Mouse (Mus musculus): ENCODE results near the gene Cox18. TPM values are rescaled to one million over a fixed set of nuclear protein-coding genes. Genes with fewer than 3 reads are reported as not detected.
A peak's percentile ranks its signal among the peaks of the same experiment; 100 is the strongest.
"Not testable (repeated sequence)": the region's sequence is repeated elsewhere in the genome, so short reads cannot be mapped to it uniquely, and the experiment has no call there.

Gene Cox18
- polyA plus RNA-seq (2015; fragmentation: Nextera tagmentation; extraction: Ambion mirVana) = 32.6 and 34.2 TPM in 2 replicates

DNA sequence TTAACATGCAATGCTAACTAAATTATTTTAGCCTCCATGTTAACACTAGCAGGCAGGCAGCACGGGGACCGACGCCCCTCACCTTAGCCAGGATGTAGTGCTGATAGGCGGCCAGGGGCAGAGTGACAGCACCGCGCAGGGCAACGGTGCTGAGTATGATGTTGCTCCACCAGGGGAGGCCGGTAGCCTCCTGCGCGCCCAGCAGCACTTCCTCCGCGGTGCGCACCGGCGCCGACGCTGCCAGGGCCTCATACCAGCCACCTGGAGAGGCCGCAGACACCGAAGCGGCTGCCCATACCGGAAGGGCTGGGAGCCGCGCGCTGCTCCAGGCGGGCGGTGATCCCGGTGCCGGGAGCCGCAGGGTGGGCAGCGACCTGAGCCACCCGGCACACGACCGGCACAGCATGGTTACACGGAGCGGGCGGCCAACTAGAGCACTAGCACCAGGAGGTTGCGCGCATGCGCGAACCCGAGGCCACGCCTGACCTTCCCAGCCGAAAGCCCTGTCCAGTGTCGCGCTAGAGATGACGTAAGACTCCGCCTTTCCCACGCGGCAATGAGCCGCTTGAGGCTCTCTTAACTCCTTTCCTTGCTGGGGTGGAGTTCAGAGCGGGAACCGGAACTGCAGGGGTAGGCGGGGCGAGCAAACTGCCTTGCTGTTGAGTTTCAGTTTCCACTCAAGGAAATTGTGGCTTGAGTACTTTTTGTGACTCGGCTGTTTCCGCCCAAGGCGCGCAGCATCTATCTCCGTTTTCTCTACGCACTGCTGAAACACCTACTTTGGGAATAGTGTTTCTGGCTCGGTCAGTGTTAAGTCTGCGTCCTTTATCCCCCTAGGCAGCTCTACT lies at the start of gene Cox18:
Cox18 (minus strand) TSS at position 468 of the 848 bp plus-strand sequence.
- Histone ChIP-seq H3K4me1 (replicated peaks) (peaks cover 11% of the 10 kb centered on the region), H3K4me3 (peak within 1 kb of the TSS; percentile 81), H3K36me3 (peaks cover 43% of the 10 kb centered on the region), H3K9me3 (no peaks in the 10 kb centered on the region), H3K4me2 (peak within 1 kb of the TSS; percentile 81), H3K27ac (replicated peaks) (peak within 1 kb of the TSS; percentile 90), H3K27me3 (no peaks in the 10 kb centered on the region), H3K9ac (peak within 1 kb of the TSS; percentile 88)
- whole genome bisulfite sequencing = 1% methylated on average over 62 of the region's 62 CpGs
- peak; percentile 98 for ATAC-seq (ENCODE audit: low read depth)

DNA sequence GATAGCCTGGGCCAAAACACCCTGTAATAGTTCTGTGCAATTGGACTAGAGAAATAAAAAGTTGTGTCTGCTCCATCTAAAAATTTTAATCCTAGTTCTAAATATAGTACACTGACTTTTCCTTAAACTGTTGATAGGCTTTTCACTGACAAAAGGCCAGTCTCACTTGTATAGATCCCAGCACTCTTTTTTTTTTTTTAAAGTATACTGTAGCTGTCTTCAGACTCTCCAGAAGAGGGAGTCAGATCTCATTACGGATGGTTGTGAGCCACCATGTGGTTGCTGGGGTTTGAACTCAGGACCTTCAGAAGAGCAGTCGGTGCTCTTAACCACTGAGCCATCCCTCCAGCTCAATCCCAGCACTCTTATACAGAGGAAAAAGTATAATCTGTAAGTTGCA lies 38.4 kb upstream of the Cox18 start:
- not testable (repeated sequence) for H3K9me3 ChIP-seq; H3K4me2 ChIP-seq; H3K4me1 ChIP-seq (replicated peaks); H3K9ac ChIP-seq; H3K4me3 ChIP-seq; H3K27me3 ChIP-seq; ATAC-seq (ENCODE audit: low read depth); H3K27ac ChIP-seq (replicated peaks)
- 82% methylated on average over 2 of the region's 2 CpGs for WGBS
- H3K36me3 ChIP-seq = peaks cover 72% of the 10 kb centered on the region

DNA sequence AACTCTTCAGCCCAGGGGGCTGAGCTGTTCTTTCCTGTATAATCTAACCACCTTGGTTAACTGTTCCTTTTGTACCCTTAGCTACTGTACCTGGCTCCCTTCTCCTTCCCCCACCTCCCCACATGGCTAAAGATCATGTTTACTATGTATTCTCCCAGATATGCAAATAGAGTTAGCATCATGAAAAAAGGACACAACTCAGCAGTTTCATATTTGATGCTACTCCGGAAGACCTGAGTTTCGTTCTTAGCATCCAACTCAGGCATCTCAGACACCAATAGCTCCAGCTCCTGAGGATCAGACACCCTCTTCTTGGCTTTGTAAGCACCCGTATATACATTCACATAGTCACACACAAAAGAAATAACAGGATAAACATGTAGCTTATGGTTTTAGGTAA lies 33.2 kb upstream of the Cox18 start:
- H3K4me3 ChIP-seq = no peak overlapping the region
- H3K36me3 ChIP-seq = peaks cover 92% of the 10 kb centered on the region
- H3K9me3 ChIP-seq = no peaks in the 10 kb centered on the region
- no peak for ATAC-seq (ENCODE audit: low read depth)
- H3K9ac ChIP-seq = no peak overlapping the region
- no peaks in the 10 kb centered on the region for H3K4me1 ChIP-seq (replicated peaks)
- 92% methylated on average over 3 of the region's 3 CpGs for WGBS
- no peaks in the 10 kb centered on the region for H3K27me3 ChIP-seq
- H3K4me2 ChIP-seq = no peak overlapping the region
- H3K27ac ChIP-seq (replicated peaks) = no peak overlapping the region

- Histone ChIP-seq H3K27ac (replicated peaks) (no peak overlapping the region), H3K9ac (no peak overlapping the region), H3K36me3 (peaks cover 81% of the 10 kb centered on the region), H3K4me2 (no peak overlapping the region), H3K27me3 (no peaks in the 10 kb centered on the region), H3K4me1 (replicated peaks) (no peaks in the 10 kb centered on the region), H3K4me3 (no peak overlapping the region), H3K9me3 (no peaks in the 10 kb centered on the region)
- no peak for ATAC-seq (ENCODE audit: low read depth)
Measured at GRCm38 (mm10) chr5:90247503-90247902, 23.7 kb upstream of the Cox18 start.

GRCm38 (mm10) chr5:90246987-90247386 lies 23.2 kb upstream of the Cox18 start:
- Histone ChIP-seq H3K27ac (replicated peaks) (no peak overlapping the region), H3K36me3 (peaks cover 81% of the 10 kb centered on the region), H3K27me3 (no peaks in the 10 kb centered on the region), H3K4me3 (no peak overlapping the region), H3K9ac (no peak overlapping the region), H3K4me1 (replicated peaks) (no peaks in the 10 kb centered on the region), H3K9me3 (no peaks in the 10 kb centered on the region), H3K4me2 (no peak overlapping the region)
- no peak for ATAC-seq (ENCODE audit: low read depth)
- WGBS = 85% methylated on average over 2 of the region's 2 CpGs

DNA sequence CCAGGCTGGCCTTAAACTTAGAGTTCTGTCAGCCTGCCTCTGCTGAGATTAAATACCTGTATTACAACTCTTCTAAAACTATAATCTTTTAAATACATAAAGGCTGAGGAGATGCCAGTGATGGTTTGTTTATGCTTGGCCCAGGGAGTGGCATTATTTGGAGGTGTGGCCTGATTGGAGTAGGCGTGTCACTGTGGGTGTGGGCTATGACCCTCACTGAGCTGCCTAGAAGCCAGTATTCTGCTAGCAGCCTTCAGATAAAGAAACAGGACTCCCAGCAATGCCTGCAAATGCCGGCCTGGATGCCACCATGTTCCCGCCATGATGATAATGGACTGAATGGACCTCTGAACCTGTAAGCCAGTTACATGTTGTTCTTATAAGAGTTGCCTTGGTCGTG lies 22.8 kb upstream of the Cox18 start:
- no peak overlapping the region for H3K4me2 ChIP-seq
- H3K27me3 ChIP-seq = no peaks in the 10 kb centered on the region
- H3K4me1 ChIP-seq (replicated peaks) = no peaks in the 10 kb centered on the region
- H3K9me3 ChIP-seq = no peaks in the 10 kb centered on the region
- no peak overlapping the region for H3K9ac ChIP-seq
- no peak for ATAC-seq (ENCODE audit: low read depth)
- H3K4me3 ChIP-seq = no peak overlapping the region
- 89% methylated on average over 4 of the region's 4 CpGs for WGBS
- peaks cover 80% of the 10 kb centered on the region for H3K36me3 ChIP-seq
- no peak overlapping the region for H3K27ac ChIP-seq (replicated peaks)

DNA sequence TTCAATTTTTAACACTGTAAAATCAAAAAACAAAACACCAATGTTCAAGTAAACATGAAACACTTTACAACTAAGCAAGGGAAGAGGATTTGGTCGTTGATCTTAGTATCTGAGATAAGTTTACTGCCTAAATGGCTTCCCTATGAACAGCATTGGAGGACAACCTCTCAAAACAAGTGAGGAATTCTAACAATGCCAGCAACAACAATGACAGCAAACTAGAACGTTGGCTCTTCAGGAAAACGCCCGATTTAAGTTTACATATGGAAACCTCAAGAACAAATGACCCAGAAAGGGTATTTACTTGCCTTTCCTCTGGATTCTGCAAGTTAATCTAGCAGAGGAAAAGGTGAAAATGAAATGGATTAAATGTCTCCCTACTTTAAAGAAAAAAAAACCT lies 21.6 kb upstream of the Cox18 start:
- no peak for ATAC-seq (ENCODE audit: low read depth)
- Histone ChIP-seq H3K36me3 (peaks cover 76% of the 10 kb centered on the region), H3K4me1 (replicated peaks) (no peaks in the 10 kb centered on the region), H3K27me3 (no peaks in the 10 kb centered on the region), H3K9me3 (no peaks in the 10 kb centered on the region), H3K4me3 (no peak overlapping the region), H3K4me2 (no peak overlapping the region), H3K9ac (no peak overlapping the region), H3K27ac (replicated peaks) (no peak overlapping the region)
- 77% methylated on average over 4 of the region's 4 CpGs for WGBS

DNA sequence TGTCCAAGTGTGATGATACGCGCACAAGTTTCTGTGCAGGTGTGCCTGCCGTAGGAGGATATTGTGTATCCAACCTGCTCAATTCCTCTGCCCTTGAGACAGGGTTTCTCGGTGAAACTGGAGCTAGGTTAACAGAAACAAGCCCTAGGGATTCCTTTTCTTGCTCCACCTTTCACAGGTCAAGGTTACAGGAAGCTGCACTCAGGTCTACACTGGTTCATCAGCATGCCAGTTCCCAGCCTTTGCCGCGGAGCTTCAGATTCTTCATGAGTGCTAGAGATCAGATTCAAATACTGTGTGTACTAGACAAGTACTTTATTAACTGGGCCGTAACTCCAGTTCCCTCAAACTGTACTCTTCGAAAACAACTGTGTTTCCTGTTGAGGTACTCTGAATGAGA lies 11.4 kb upstream of the Cox18 start:
- WGBS = 96% methylated on average over 8 of the region's 8 CpGs
- Histone ChIP-seq H3K27me3 (no peaks in the 10 kb centered on the region), H3K4me3 (no peak overlapping the region), H3K4me2 (no peak overlapping the region), H3K4me1 (replicated peaks) (no peaks in the 10 kb centered on the region), H3K36me3 (peaks cover 88% of the 10 kb centered on the region), H3K27ac (replicated peaks) (no peak overlapping the region), H3K9ac (no peak overlapping the region), H3K9me3 (no peaks in the 10 kb centered on the region)
- ATAC-seq (ENCODE audit: low read depth) = no peak

- no peak overlapping the region for H3K4me3 ChIP-seq
- ATAC-seq (ENCODE audit: low read depth) = no peak
- H3K36me3 ChIP-seq = peaks cover 90% of the 10 kb centered on the region
- no peak overlapping the region for H3K4me2 ChIP-seq
- WGBS = 97% methylated on average over 4 of the region's 4 CpGs
- no peak overlapping the region for H3K27ac ChIP-seq (replicated peaks)
- no peaks in the 10 kb centered on the region for H3K4me1 ChIP-seq (replicated peaks)
- H3K9me3 ChIP-seq = no peaks in the 10 kb centered on the region
- H3K27me3 ChIP-seq = no peaks in the 10 kb centered on the region
- no peak overlapping the region for H3K9ac ChIP-seq
Measured at GRCm38 (mm10) chr5:90233305-90233704, 9.5 kb upstream of the Cox18 start.

- 91% methylated on average over 2 of the region's 2 CpGs for WGBS
- ATAC-seq (ENCODE audit: low read depth) = no peak
- Histone ChIP-seq H3K36me3 (peaks cover 77% of the 10 kb centered on the region), H3K27ac (replicated peaks) (no peak overlapping the region), H3K4me1 (replicated peaks) (no peaks in the 10 kb centered on the region), H3K4me2 (no peak overlapping the region), H3K4me3 (no peak overlapping the region), H3K27me3 (no peaks in the 10 kb centered on the region), H3K9me3 (no peaks in the 10 kb centered on the region), H3K9ac (no peak overlapping the region)
Measured at GRCm38 (mm10) chr5:90229760-90230159, 6.0 kb upstream of the Cox18 start.

DNA sequence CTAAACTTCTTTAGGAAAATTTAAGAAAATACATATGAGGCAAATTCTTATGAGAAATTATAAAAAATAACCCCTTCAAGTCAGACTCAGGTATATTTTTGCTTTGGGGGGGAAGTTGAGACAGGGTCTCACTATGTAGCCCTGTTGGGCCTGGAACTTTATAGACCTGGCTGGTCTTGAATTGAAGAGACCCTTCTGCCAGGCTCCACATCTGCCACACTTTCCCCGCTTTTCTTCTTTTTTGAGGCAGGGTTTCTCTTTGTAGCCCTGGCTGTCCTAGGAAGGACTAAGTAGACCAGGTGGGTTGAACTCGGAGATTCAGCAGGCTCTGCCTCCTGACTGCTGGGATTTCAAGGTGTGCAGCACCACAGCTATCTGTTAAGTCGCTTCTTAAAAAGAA lies 2.9 kb upstream of the Cox18 start:
- Histone ChIP-seq H3K4me3 (no peak overlapping the region), H3K27me3 (no peaks in the 10 kb centered on the region), H3K36me3 (peaks cover 52% of the 10 kb centered on the region), H3K4me2 (no peak overlapping the region), H3K27ac (replicated peaks) (no peak overlapping the region), H3K4me1 (replicated peaks) (peaks cover 11% of the 10 kb centered on the region), H3K9me3 (no peaks in the 10 kb centered on the region), H3K9ac (no peak overlapping the region)
- no peak for ATAC-seq (ENCODE audit: low read depth)
- WGBS = 95% methylated on average over 3 of the region's 3 CpGs

GRCm38 (mm10) chr5:90224730-90225129 lies 929 bp upstream of the Cox18 start:
- ATAC-seq (ENCODE audit: low read depth) = no peak
- Histone ChIP-seq H3K4me1 (replicated peaks) (peaks cover 11% of the 10 kb centered on the region), H3K27ac (replicated peaks) (no peak overlapping the region), H3K36me3 (peaks cover 44% of the 10 kb centered on the region), H3K27me3 (no peaks in the 10 kb centered on the region), H3K9ac (no peak overlapping the region), H3K4me3 (no peak overlapping the region; the same call in 1 of the 2 replicates), H3K9me3 (no peaks in the 10 kb centered on the region), H3K4me2 (no peak overlapping the region)
- WGBS = 84% methylated on average over 5 of the region's 5 CpGs

- no peaks in the 10 kb centered on the region for H3K9me3 ChIP-seq
- peaks cover 44% of the 10 kb centered on the region for H3K36me3 ChIP-seq
- ATAC-seq (ENCODE audit: low read depth) = 0 out of 2 replicates have a peak, but pooled peaks have one; percentile 1
- peaks cover 11% of the 10 kb centered on the region for H3K4me1 ChIP-seq (replicated peaks)
- peak overlapping the region; percentile 90; the same call in 1 of the 2 replicates for H3K27ac ChIP-seq (replicated peaks)
- peak overlapping the region; percentile 81 for H3K4me2 ChIP-seq
- WGBS = 39% methylated on average over 3 of the region's 3 CpGs
- H3K4me3 ChIP-seq = peak overlapping the region; percentile 81
- H3K27me3 ChIP-seq = no peaks in the 10 kb centered on the region
- peak overlapping the region; percentile 88 for H3K9ac ChIP-seq
Measured at GRCm38 (mm10) chr5:90222937-90223336, 864 bp downstream of the Cox18 start.
